Mouse (Mus musculus) hindbrain, postnatal 0 days (tissue): Measurements from ENCODE around the gene Elp4. TPM values are rescaled to one million over a fixed set of nuclear protein-coding genes. Genes with fewer than 3 reads are reported as not detected.

Experiments used
- ATAC-seq: fragments of 200-750 bp; cut with Nextera tagmentation; 2 replicates; pipeline ENCODE4 v1.8.0; 2017; ENCODE audit warnings: mild to moderate bottlenecking, moderate TSS enrichment, moderate library complexity
- DNase-seq: peaks from one replicate; pipeline ENCODE4 v3.0.0-alpha.2; 2015; ENCODE audit warnings: low spot score
- H3K27ac ChIP-seq: fragments of 300-500 bp; sonication (generic); 2 replicates; pipeline ENCODE4 v1.5.1; 2014; ENCODE audit warnings: mild to moderate bottlenecking
- H3K27me3 ChIP-seq: fragments of 300-500 bp; sonication (generic); 2 replicates; pipeline ENCODE4 v1.6.1; 2014; ENCODE audit warnings: low read length, mixed read lengths; ENCODE audit not compliant: insufficient read depth
- H3K36me3 ChIP-seq: fragments of 300-500 bp; sonication (generic); 2 replicates; pipeline ENCODE4 v1.6.1; 2014; ENCODE audit warnings: low read length, mixed read lengths; ENCODE audit not compliant: insufficient read depth
- H3K4me1 ChIP-seq: fragments of 300-500 bp; sonication (generic); 2 replicates; pipeline ENCODE4 v1.6.1; 2014; ENCODE audit warnings: antibody characterized with exemption, low read length, mixed read lengths; ENCODE audit not compliant: insufficient read depth
- H3K4me2 ChIP-seq: fragments of 300-500 bp; sonication (generic); 2 replicates; pipeline ENCODE4 v1.6.1; 2014; ENCODE audit warnings: low read depth, mild to moderate bottlenecking, low read length, moderate library complexity, mixed read lengths
- H3K4me3 ChIP-seq: fragments of 300-500 bp; sonication (generic); 2 replicates; pipeline ENCODE4 v1.5.1; 2014; ENCODE audit warnings: low read length
- H3K9ac ChIP-seq: fragments of 300-500 bp; sonication (generic); replicated peaks from 2 replicates; pipeline ENCODE4 v1.6.1; 2014; ENCODE audit warnings: mild to moderate bottlenecking, low read length, moderate library complexity, mixed read lengths
- H3K9me3 ChIP-seq: fragments of 300-500 bp; sonication (generic); 2 replicates; pipeline ENCODE4 v1.6.1; 2016; ENCODE audit warnings: low read length, mixed read lengths
- CTCF ChIP-seq: IDR thresholded peaks from 2 replicates; pipeline ENCODE4 v1.5.1; 2016; ENCODE audit warnings: antibody characterized with exemption, control low read depth, low read depth
- WGBS: fragments of 180-500 bp; shearing (Covaris S2); extraction: QIAGEN DNeasy Blood & Tissue Kit; methylation state at CpG from one replicate; pipeline ENCODE4 v1.1.7; 2014; 5-methylcytosine and 5-hydroxymethylcytosine counted together
- polyA plus RNA-seq: library from polyadenylated mRNA; unstranded; fragments of >200 nt; fragmentation: Nextera tagmentation; extraction: Ambion mirVana; gene quantifications from 2 replicates; pipeline ENCODE4 v1.2.1, GENCODE M21; 2015
- total RNA-seq: library from RNA; depleted of rRNA; stranded (reverse); fragments of >200 nt; gene quantifications from 2 replicates; pipeline ENCODE4 v1.2.3, GENCODE M21; 2014

Elp4 gene
- total and polyA plus RNA-seq, 2 experiments from 2014 or later: 15.9 to 31.0 TPM

- no peak for TF ChIP-seq CTCF
- Histone ChIP-seq H3K4me2 (no peak overlapping the region), H3K4me3 (no peak overlapping the region), H3K27me3 (no peaks in the 10 kb centered on the region), H3K36me3 (no peaks in the 10 kb centered on the region), H3K9ac (no peak overlapping the region), H3K4me1 (no peaks in the 10 kb centered on the region), H3K27ac (no peak overlapping the region), H3K9me3 (no peaks in the 10 kb centered on the region)
- no peak for DNase-seq
- no peak for ATAC-seq
- WGBS: 15% methylated on average over 2 of the region's 2 CpGs
These were observed 117.4 kb downstream of the Elp4 start for GRCm38 (mm10) chr2:105786986-105787385.

- no peaks in the 10 kb centered on the region for H3K4me1 ChIP-seq
- H3K27me3 ChIP-seq: no peaks in the 10 kb centered on the region
- ATAC-seq: no peak
- H3K36me3 ChIP-seq: no peaks in the 10 kb centered on the region
- DNase-seq: no peak
- H3K4me3 ChIP-seq: no peak overlapping the region
- no peak overlapping the region for H3K4me2 ChIP-seq
- no peak for TF ChIP-seq CTCF
- H3K27ac ChIP-seq: no peak overlapping the region
- no peak overlapping the region for H3K9ac ChIP-seq
- 67% methylated on average over 5 of the region's 5 CpGs for WGBS
- no peaks in the 10 kb centered on the region for H3K9me3 ChIP-seq
These were observed 121.5 kb downstream of the Elp4 start for GRCm38 (mm10) chr2:105782885-105783284.

GRCm38 (mm10) chr2:105780739-105781138, 123.6 kb downstream of the Elp4 start:
- WGBS: 73% methylated on average over 1 of the region's 1 CpGs
- H3K27ac ChIP-seq: no peak overlapping the region
- TF ChIP-seq CTCF: no peak
- DNase-seq (no peak), ATAC-seq (peak; percentile 53; the same call in 1 of the 2 replicates)
- no peak overlapping the region for H3K9ac ChIP-seq
- no peaks in the 10 kb centered on the region for H3K9me3 ChIP-seq
- H3K4me2 ChIP-seq: no peak overlapping the region
- H3K4me1 ChIP-seq: no peaks in the 10 kb centered on the region
- H3K4me3 ChIP-seq: no peak overlapping the region
- no peaks in the 10 kb centered on the region for H3K36me3 ChIP-seq
- no peaks in the 10 kb centered on the region for H3K27me3 ChIP-seq

- ATAC-seq (no peak), DNase-seq (no peak)
- Histone ChIP-seq H3K36me3 (no peaks in the 10 kb centered on the region), H3K27me3 (no peaks in the 10 kb centered on the region), H3K9ac (no peak overlapping the region), H3K4me3 (no peak overlapping the region), H3K27ac (no peak overlapping the region), H3K9me3 (no peaks in the 10 kb centered on the region), H3K4me2 (no peak overlapping the region), H3K4me1 (no peaks in the 10 kb centered on the region)
- no peak for TF ChIP-seq CTCF
- whole genome bisulfite sequencing: 29% methylated on average over 6 of the region's 6 CpGs
These were observed 125.0 kb downstream of the Elp4 start for GRCm38 (mm10) chr2:105779320-105779891.

GRCm38 (mm10) chr2:105771314-105771713, 133.1 kb downstream of the Elp4 start:
- 92% methylated on average over 3 of the region's 3 CpGs for WGBS
- no peak for DNase-seq

GRCm38 (mm10) chr2:105769747-105770328, 134.5 kb downstream of the Elp4 start:
- no peak overlapping the region for H3K9ac ChIP-seq
- no peak overlapping the region for H3K27ac ChIP-seq
- H3K4me3 ChIP-seq: no peak overlapping the region
- 65% methylated on average over 4 of the region's 4 CpGs for WGBS
- no peaks in the 10 kb centered on the region for H3K27me3 ChIP-seq
- 0 out of 2 replicates have a peak, but pooled peaks cover 2% of the 10 kb centered on the region for H3K9me3 ChIP-seq
- no peaks in the 10 kb centered on the region for H3K4me1 ChIP-seq
- ATAC-seq (no peak), DNase-seq (no peak)
- no peak overlapping the region for H3K4me2 ChIP-seq
- peaks cover 5% of the 10 kb centered on the region; the same call in 1 of the 2 replicates for H3K36me3 ChIP-seq
- no peak for TF ChIP-seq CTCF

More at GRCm38 (mm10) chr2:105771314-105771713, 133.1 kb downstream of the Elp4 start:
- Histone ChIP-seq H3K36me3 (peaks cover 5% of the 10 kb centered on the region; the same call in 1 of the 2 replicates), H3K9ac (no peak overlapping the region), H3K27me3 (no peaks in the 10 kb centered on the region), H3K4me1 (no peaks in the 10 kb centered on the region), H3K27ac (no peak overlapping the region), H3K9me3 (0 out of 2 replicates have a peak, but pooled peaks cover 2% of the 10 kb centered on the region), H3K4me2 (no peak overlapping the region), H3K4me3 (no peak overlapping the region)
- TF ChIP-seq CTCF: no peak
- ATAC-seq: no peak

GRCm38 (mm10) chr2:105753512-105753911, 150.9 kb downstream of the Elp4 start:
- no peak for TF ChIP-seq CTCF
- no peak overlapping the region for H3K4me2 ChIP-seq
- H3K36me3 ChIP-seq: no peaks in the 10 kb centered on the region
- ATAC-seq: no peak
- no peak overlapping the region for H3K4me3 ChIP-seq
- H3K4me1 ChIP-seq: no peaks in the 10 kb centered on the region
- DNase-seq: no peak
- H3K27me3 ChIP-seq: no peaks in the 10 kb centered on the region
- WGBS: 28% methylated on average over 1 of the region's 1 CpGs
- H3K27ac ChIP-seq: no peak overlapping the region
- no peak overlapping the region for H3K9ac ChIP-seq
- no peaks in the 10 kb centered on the region for H3K9me3 ChIP-seq
